Mouse (Mus musculus): ENCODE results near the gene Gulp1.

Gulp1 gene

GRCm38 (mm10) chr1:44551461-44552370, at the start of gene Gulp1:
Gene Gulp1 (plus strand): TSS chr1:44551511.
- peak; percentile 79 to 94 for DNase-seq (ENCODE audit: inconsistent age in 2 of 2, low spot score in 1 of 2)

- peak in 1 of 2 experiments; percentile 43 for DNase-seq (ENCODE audit: inconsistent age in 2 of 2, low spot score in 1 of 2)
Observed at GRCm38 (mm10) chr1:44550261-44550660, 1.1 kb upstream of the Gulp1 start.

- DNase-seq (ENCODE audit: inconsistent age in 2 of 2, low spot score in 1 of 2) = peak; percentile 43 to 90
Observed at GRCm38 (mm10) chr1:44552371-44552841, 1.1 kb downstream of the Gulp1 start.

- DNase-seq (ENCODE audit: inconsistent age in 2 of 2, low spot score in 1 of 2) = peak; percentile 16 to 87
Observed at GRCm38 (mm10) chr1:44553166-44553898, 2.0 kb downstream of the Gulp1 start.

- DNase-seq (ENCODE audit: inconsistent age in 2 of 2, low spot score in 1 of 2) = peak in 1 of 2 experiments; percentile 63
Observed at GRCm38 (mm10) chr1:44567431-44567830, 16.1 kb downstream of the Gulp1 start.

GRCm38 (mm10) chr1:44568296-44568695, 17.0 kb downstream of the Gulp1 start:
- no peak for DNase-seq (ENCODE audit: inconsistent age in 2 of 2, low spot score in 1 of 2)

- DNase-seq (ENCODE audit: inconsistent age in 2 of 2, low spot score in 1 of 2) = no peak
Observed at GRCm38 (mm10) chr1:44576001-44576400, 24.7 kb downstream of the Gulp1 start.

GRCm38 (mm10) chr1:44576610-44577009, 25.3 kb downstream of the Gulp1 start:
- DNase-seq (ENCODE audit: inconsistent age in 2 of 2, low spot score in 1 of 2) = no peak

- no peak for DNase-seq (ENCODE audit: inconsistent age in 2 of 2, low spot score in 1 of 2)
Observed at GRCm38 (mm10) chr1:44580390-44580789, 29.1 kb downstream of the Gulp1 start.

GRCm38 (mm10) chr1:44584886-44585385, 33.6 kb downstream of the Gulp1 start:
- DNase-seq (ENCODE audit: inconsistent age in 2 of 2, low spot score in 1 of 2) = peak; percentile 24 to 73

- no peak for DNase-seq (ENCODE audit: inconsistent age in 2 of 2, low spot score in 1 of 2)
Observed at GRCm38 (mm10) chr1:44591742-44592141, 40.4 kb downstream of the Gulp1 start.

- DNase-seq (ENCODE audit: inconsistent age in 2 of 2, low spot score in 1 of 2) = no peak
Observed at GRCm38 (mm10) chr1:44593109-44593508, 41.8 kb downstream of the Gulp1 start.

- DNase-seq (ENCODE audit: inconsistent age in 2 of 2, low spot score in 1 of 2) = no peak
Observed at GRCm38 (mm10) chr1:44598312-44598711, 47.0 kb downstream of the Gulp1 start.

- no peak for DNase-seq (ENCODE audit: inconsistent age in 2 of 2, low spot score in 1 of 2)
Observed at GRCm38 (mm10) chr1:44613294-44614041, 62.2 kb downstream of the Gulp1 start.

- DNase-seq (ENCODE audit: inconsistent age in 2 of 2, low spot score in 1 of 2) = no peak
Observed at GRCm38 (mm10) chr1:44618751-44619150, 67.4 kb downstream of the Gulp1 start.

- DNase-seq (ENCODE audit: inconsistent age in 2 of 2, low spot score in 1 of 2) = no peak
Observed at GRCm38 (mm10) chr1:44634481-44634880, 83.2 kb downstream of the Gulp1 start.

GRCm38 (mm10) chr1:44645678-44646276, 94.5 kb downstream of the Gulp1 start:
- no peak for DNase-seq (ENCODE audit: inconsistent age in 2 of 2, low spot score in 1 of 2)

GRCm38 (mm10) chr1:44678974-44679373, 127.7 kb downstream of the Gulp1 start:
- DNase-seq (ENCODE audit: inconsistent age in 2 of 2, low spot score in 1 of 2) = no peak

- DNase-seq (ENCODE audit: inconsistent age in 2 of 2, low spot score in 1 of 2) = no peak
Observed at GRCm38 (mm10) chr1:44679415-44679814, 128.1 kb downstream of the Gulp1 start.

GRCm38 (mm10) chr1:44682556-44682955, 131.2 kb downstream of the Gulp1 start:
- DNase-seq (ENCODE audit: inconsistent age in 2 of 2, low spot score in 1 of 2) = no peak

All from adrenal gland, adult (tissue).